Mouse (Mus musculus) heart, adult 11 months (tissue): ENCODE measurements around the gene Ikzf4.
A peak's percentile ranks its signal among the peaks of the same experiment; 100 is the strongest.
"Not testable (repeated sequence)": the region's sequence is repeated elsewhere in the genome, so short reads cannot be mapped to it uniquely, and the experiment has no call there.

ENCODE experiments used
- DNase-seq: peaks from one replicate; pipeline ENCODE4 v3.0.0; 2022

Ikzf4 gene

DNA sequence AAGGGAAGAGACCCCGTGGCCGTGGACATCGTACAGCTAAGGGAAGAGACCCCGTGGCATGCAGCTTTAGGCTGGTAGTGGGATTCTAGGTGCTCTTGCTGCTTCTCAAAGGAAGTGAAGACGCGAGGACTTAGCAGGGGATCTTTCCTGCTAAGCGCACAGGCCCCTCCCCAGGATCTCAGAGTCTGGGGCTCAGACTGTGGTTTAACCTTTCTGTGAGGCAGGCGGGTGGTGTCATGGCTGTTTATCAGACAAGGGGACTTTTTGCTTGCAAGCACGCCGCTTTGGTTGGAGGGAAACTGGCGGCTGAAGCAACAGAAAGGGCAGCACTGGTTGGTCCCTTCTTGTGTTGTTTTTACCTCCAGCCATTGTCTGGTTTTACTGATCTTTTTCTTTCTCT is 8.8 kb downstream of the Ikzf4 start:
- DNase-seq = no peak

DNA sequence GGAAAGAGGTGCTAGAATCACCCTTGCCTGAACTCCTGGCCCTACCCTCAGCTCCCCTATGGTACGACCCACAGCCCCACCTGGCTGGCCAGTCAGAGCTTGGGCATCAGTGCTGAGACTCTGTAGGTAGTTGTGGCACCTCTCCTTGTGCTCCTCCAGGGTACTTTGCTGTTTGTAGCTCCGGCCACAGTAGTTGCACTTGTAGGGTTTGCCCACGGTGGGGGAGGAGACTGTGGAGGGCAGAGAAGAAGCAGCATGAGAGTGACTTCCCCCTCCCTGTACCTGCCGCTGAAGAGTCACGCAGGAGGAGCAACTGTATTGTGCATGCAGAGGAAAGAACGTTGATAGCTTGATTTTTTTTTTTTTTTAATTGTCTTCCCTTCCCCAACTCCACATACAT is 9.2 kb downstream of the Ikzf4 start:
- DNase-seq = peak; percentile 75

DNA sequence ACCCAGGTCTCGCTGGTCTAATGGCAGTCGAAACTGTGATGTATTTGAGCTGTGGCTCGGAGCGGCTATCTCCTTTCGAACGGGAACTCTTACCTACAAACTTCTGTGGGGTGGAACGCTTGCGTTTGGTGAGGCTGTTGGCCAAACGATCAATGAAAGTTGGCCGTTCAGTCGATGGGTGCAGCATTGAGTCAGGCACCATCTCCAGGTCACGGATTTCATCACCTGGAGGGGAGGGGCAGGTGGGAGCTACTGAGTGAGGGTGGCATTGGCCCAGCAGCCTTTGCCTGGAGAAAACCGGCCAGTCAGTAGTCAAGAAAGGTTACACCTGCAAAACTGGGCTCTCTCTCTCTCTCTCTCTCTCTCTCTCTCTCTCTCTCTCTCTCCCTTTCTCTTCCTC is 10.1 kb downstream of the Ikzf4 start:
- DNase-seq = no peak

DNA sequence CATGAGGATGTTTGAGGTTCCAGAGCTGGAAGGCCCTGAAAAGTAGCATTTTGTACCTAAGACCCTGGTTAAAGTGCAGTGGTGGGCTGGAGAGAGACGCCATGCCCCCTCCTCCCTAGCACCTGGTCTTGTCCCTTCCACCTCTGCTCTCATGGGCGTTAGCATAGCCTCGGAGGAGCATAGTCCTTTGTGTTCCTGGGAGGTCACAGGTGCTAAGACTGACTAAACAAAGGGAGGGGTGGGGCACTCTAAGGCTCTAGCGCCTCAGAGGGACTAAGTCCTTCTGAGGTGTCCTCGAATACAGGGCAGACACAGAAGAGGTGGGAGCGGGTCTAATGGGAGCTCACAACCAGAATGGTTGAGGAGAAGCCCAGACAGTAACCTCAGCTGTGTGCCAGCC is 14.2 kb downstream of the Ikzf4 start:
- DNase-seq = no peak

DNA sequence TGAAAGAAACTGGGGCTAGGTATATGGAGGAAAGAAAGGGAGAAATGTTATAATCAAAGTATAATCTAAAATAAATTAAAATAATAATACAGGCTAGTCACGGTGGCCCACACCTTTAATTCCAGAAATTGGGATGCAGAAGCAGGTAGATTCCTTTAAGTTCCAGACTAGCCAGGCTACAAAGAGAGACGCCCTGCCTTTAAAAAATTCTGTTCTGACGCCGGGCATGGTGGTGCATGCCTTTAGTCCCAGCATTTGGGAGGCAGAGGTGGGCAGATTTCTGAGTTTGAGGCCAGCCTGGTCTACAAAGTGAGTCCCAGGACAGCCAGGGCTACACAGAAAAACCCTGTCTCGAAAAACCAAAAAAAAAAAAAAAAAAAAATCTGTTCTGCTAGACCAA is 15.5 kb downstream of the Ikzf4 start:
- DNase-seq = not testable (repeated sequence)

DNA sequence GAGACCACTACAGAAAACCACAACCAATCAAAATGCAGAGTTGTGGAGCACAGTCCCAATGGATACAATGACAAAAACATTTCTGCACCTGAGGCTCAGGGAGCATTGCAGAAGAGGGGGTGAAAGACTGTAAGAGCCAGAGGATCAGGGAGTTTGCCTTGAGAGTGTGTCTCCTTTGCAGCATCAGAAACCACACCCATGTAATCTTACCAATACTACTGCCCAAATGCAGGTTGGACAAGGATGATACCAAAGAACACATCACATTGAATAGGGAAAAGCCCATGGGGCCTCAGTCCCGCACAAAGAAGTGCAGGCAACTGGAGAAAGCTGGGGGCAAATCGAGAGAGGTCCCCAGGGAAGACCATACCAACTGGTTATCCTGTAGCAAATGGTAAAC is 16.0 kb downstream of the Ikzf4 start:
- DNase-seq = no peak

DNA sequence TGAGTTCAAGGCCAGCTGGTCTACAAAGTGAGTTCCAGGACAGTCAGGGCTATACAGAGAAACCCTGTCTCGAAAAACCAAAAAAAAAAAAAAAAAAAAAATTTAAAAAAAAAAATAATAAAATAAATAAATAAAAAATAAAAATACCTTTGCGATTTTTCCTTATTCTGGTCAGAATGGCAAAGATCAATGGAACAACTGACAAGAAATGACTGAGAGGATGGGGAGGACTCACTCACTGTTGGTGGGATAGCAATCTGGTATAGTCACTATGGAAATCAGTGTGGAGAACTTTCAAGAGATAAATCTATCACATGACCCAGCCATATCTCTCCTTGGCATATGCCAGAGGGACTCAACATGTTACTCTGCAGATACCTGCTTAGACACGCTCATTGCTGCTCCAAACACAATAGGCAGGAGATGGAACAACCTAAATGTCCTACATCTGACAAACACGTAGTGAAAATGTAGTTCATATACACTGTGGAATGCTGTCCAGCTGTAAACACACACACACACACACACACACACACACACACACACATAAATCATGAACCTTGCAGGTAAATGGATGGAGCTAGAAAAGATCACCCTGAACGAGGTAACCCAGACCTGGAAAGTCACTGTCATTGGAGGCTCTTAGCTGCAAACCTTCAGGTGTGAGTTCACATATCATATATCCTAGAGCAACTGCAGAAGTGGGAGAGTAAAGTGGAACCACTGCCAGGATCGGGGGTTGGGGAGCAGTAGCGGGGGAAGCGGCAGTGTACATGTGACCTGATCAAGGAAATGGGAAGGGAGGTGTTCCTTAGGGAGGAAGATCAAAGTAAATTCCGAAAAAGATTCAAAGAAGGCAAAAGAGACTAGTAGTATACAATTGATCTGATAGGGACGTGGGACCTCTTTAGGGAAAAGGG is 18.1 kb downstream of the Ikzf4 start:
- DNase-seq = no peak

DNA sequence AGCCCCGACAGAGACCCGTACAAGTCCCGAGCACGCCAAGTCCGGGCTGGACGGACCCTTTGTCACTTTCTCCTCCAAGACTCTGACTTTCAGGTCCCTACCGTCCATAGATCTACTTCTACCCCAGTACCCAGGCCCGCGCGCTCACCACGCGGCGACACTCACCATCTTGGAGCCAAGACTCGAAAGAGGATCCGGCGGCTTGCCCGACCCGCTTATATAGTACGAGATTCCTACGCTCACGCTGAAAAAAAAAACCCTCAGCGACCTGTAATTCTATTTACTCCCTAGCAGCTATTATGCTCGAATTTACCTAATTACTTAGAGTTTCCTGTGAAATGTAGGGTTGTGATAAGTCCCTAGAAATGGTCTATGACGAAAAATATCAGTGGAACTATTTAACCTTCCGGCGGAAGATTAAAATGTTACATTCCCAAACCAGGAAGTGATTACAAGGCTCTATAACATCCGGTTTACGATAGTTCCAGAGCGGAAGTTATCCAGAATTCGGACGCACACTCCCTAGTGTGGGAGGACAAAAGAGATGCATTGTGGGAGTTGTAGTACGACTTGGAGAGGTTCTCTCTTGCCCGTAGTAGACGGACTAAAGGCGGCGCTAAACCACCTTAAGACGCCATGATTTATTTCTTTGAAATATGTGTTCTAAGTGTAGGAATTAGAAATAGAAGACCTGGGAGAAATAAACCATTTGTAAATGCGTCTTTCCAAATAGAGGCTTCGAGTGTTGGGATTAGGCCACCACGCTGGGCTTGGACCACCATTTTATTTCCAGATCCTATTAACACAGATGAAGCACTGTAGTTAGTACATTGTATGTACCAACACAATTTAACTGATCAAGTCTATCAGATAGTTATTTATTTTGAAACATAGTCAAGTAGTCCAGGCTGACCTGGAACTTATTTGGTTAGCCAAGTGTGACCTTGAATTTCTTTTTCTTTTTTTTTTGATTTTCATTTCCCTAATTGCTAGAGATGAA is 19.2 kb downstream of the Ikzf4 start, which contains the start of gene Rps26:
Gene Rps26 (minus strand): TSS at position 437 of the 1,000 bp plus-strand sequence.
- DNase-seq = peak; percentile 99

DNA sequence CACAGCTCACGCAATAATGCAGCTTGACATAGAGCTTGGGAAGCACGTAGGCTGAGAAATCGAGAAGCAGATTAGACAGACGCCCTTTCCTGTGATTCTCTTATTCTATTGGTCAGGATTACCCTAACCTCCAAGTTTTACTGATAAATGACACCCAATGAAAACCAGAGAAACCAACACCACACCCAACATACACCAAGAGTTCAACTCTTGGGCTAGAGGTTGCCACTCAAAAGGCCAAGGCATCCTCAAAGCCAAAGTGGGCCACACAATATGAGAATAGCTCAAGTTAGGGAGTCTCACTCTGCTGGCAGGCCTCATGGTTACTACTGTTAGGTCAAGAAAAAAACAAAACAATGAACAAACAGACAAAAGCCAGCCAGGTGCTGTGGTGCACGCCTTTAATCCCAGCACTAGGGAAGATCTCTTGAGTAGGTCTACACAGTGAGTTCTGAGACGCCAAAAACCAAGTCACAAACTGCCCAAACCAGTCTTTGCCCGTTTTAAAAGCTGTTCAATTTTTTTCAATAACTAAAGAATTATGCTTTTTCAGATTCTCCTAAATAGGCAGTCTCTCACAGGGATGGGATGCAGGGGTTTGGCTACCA is 20.4 kb downstream of the Ikzf4 start:
- DNase-seq = no peak

DNA sequence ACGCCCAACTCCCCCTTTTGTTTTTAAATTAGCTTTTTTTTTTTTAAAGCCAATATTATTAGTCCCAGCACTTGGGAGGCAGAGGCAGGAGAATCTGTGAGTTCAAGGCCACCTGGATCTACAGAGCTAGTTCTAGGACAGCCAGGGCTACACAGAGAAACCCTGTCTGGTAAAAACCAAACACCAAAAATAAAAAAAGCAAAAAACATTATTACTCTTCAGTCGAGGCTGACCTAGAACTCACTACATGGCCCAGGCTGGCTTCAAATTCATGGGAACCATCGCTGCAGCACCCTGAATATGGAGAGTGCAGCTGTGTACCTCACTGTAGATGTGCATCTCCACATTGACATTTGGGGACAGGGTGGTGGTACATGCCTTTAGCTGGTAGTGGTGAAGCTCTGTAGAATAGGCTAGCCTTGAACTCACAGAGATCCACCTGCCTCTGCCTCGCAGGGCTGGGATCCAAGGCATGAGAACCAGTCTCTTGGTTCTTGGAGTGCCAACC is 22.6 kb downstream of the Ikzf4 start:
- not testable (repeated sequence) for DNase-seq

DNA sequence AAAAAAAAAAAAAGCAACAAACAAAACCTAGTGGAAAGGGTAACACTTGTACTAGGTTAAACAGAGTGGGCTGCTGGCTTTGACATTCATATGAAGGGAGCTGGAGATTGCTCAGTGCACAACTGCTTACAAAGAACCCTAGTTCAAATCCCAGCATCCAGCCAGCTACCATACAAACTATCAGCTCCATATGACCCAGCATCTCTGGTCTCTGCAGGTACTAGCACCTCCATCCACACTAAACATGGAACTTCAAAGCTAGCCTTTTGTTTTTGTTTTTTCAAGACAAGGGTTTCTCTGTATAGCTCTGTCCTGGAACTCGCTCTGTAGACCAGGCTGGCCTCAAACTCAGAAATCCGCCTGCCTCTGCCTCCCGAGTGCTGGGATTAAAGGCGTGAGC is 23.1 kb downstream of the Ikzf4 start:
- no peak for DNase-seq

DNA sequence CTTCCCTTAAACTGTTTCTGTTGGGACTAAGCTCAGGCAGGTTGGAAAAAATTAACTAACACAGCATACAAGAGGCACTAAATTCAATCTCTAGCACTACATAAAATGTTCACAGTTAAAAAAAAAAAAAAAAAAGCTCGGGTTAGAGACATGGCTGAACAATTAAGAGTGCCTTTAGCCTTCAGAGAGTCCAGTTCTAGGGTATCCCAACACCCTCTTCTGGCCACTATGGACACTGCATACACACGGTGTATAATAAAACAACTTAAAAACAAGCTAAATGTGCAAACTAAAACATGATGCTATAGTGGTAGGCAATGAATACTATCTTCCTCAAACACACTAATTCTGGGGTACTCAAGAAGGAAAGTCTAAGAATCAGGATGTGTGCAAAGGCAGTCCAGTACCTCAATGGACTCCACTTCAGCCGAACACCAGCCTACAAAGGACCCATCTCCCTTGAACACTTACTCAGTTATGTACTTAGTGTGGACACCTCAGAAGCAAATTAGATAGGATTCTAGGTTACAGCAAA is 23.7 kb downstream of the Ikzf4 start:
- no peak for DNase-seq

DNA sequence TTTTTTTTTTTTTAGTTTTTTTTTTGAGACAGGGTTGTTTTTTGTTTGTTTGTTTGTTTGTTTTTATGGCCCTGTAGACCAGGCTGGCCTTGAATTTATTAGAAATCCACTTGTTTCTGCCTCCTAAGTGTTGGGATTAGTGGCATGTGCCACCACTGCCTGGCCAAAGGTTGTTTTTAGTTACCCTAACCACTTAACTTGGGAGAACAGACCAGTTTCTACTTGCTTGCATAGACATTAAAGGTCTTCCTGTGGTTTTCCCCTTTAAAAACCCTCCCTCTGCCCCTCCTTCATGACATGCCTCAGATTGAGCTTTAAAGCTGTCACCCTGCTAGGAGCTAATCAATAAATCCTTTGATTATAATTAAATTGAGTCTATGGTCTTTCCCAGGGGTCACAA is 25.6 kb downstream of the Ikzf4 start:
- no peak for DNase-seq

DNA sequence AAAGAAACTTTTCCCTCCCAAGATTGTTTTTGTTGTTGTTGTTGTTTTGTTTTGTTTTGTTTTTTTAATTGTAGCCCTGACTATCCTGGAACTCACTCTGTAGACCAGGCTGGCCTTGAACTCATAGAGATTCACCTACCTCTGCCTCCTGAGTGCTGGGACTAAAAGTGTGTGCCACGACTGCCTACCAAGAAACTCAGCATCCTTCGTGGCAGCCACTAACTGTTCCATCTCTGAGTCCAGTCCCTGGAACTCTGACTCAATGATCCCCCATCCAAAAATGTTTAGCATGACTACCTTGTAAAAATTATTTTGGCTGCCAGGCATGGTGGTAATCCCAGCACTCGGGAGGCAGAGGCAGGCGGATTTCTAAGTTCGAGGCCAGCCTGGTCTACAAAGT is 26.6 kb downstream of the Ikzf4 start:
- DNase-seq = not testable (repeated sequence)

DNA sequence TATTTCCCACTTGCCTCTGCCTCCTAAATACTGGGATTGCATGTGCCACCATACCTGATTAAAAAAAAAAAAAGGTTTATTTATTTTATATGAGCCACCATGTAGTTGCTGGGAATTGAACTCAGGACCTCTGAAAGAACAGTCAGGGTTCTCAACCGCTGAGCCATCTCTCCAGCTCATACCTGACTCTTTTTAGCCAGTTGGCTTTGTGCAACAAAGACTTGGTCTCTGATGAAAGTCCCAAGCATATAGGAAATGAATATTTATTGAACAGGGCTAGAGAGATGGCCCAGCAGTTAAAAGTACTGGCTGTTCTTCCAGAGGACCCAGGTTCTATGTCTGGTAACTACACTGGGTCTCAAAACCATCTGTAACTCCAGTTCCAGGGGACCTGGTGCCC is 27.2 kb downstream of the Ikzf4 start:
- no peak for DNase-seq

DNA sequence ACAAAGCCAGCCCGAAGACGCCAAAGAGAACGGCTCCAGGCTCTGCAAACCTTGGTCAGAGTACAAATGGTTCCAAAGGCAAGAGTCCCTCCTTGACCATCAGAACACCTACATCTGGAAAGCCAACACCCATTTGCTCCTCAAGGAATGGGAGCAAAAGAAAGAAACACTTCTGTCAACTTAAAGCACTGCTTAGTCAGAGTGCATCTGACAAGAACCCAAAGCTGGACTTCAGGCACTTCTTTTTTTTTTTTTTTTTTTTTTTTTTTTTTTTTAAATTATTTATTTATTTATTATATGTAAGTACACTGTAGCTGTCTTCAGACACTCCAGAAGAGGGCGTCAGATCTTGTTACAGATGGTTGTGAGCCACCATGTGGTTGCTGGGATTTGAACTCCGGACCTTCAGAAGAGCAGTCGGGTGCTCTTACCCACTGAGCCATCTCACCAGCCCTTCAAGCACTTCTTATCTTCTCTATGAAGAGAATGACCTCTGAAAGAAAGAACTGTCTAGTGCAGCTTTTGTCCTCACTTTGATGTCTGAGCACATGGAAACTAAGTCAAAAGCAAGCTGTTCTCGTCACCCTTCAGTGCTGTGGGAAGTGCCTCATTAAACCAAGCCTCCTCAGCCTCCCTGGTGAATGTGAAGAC is 29.9 kb downstream of the Ikzf4 start:
- DNase-seq = not testable (repeated sequence)

DNA sequence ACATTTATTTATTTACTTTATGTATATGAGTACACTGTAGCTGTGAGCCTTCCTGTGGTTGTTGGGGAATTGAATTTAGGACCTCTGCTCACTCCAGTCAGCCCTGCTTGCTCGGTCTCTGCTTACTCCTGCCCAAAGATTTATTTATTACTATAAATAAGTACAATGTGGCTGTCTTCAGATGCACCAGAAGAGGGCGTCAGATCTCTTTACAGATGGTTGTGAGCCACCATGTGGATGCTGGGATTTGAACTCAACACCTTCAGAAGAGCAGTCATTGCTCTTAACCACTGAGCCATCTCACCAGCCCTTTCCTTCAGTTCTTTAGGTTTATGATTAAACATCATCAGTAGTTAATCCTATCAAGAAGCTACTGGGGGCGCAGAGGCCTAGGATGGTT is 30.9 kb downstream of the Ikzf4 start:
- DNase-seq = no peak

DNA sequence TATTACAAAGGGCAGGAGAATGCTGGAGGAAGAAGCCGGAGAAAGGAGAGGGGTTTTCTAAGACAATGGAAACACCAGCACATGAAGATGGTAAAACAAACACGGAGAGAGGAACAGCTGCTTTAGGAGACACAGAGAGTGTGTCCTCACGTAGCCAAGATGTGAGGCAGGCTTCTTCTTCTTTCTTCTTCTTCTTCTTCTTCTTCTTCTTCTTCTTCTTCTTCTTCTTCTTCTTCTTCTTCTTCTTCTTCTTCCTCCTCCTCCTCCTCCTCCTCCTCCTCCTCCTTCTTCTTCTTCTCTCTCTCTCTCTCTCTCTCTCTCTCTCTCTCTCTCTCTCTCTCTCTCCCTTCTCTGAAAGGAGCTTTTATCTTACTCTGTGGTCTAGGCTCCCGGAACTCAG is 32.0 kb downstream of the Ikzf4 start:
- not testable (repeated sequence) for DNase-seq

DNA sequence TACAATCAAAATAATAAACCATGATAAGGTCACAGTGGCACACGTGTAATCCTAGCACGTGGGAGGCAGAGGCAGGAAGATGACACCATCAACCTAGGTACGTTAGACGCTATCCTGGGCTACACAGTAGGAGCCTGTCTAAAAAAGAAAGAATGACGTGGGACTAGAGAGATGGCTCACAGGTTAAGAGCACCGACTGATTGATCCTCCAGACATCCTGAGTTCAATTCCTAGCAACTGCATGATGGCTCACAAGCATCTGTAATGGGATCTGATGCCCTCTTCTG is 32.7 kb downstream of the Ikzf4 start:
- DNase-seq = no peak

DNA sequence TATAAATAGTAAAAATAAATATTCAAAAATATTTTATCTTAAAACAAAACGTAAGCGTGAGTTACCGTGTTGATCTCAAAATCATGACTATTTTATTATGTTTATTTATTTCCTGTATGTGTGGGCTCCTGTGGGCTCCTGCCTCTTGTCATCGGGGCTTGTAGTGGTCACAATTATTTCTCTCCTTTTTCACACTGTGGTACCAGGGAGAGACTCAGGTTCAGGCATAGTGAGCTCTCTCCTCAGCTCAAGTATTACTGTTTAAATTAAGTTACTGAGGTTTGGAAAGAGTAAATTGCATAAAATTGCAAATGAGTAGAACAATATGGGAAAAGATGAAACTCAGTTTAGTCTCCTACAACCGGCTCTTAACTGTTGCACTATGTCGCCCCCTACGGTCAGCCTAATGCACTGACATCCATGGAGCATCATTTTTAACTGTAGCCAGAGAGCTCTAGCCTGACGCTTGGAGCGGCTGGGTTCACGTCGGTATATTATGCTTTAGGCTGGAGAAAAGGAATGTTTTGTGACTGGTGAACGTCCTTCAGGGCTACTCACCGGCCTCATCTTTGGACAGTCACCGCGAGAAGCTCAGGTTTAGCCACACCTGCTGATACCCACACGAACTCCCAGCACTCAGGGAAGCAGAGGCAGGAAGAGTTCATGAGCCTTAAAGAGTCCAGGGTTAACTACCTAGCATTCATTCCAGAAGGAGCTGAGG is 33.2 kb downstream of the Ikzf4 start:
- no peak for DNase-seq

DNA sequence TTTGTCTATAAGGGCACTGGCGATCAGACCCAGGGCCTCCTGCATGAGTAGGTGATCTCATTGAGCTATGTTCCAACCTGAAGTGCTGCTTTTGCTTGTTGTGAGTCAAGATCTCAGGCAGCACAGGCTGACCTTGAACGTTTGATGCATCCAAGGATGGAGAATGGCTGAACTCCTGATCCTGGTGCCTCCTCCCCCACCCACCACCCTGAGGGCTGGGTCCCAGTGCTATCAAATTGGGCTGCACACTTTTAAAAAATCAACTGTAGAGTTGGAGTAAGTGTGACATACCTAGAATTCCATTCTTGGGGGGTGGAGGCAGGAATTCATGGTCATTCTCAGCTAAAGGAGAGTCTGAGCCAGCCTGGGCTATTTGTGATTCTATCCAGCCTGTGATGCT is 39.3 kb downstream of the Ikzf4 start:
- DNase-seq = no peak
